Mouse (Mus musculus) erythroblast, embryonic 14.5 days (primary cell): ENCODE measurements around the gene Spn.

Experiments
- GATA1 ChIP-seq: IDR thresholded peaks from 2 replicates; pipeline ENCODE4 v1.6.1; 2012; ENCODE audit warnings: low read length, inconsistent platforms, mixed read lengths
- TAL1 ChIP-seq: IDR thresholded peaks from 3 replicates; pipeline ENCODE4 v1.6.1; 2012; ENCODE audit warnings: low read length, inconsistent platforms, mixed read lengths

DNA sequence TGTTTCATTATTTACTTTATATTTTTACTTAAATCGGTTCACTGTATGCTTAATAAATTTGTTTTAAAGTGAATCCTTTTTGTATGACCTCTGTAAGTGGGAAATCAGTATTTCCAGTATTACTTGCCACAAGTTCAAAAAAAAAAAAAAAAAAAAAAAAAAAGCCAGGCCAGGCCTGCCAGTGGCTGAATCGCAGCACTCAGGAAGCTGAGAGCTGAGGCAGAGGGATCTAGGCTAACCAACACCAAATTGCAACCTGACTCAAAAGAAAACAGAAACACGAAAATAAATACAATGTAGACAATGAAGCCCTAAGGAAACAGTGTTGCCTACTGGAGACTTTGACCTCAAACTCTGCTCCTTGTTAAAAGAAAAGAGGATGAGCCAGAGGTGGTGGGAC is 43.7 kb downstream of the Spn start:
- TF ChIP-seq GATA1: no peak
- TF ChIP-seq TAL1: no peak
